In the genomic region with DNA sequence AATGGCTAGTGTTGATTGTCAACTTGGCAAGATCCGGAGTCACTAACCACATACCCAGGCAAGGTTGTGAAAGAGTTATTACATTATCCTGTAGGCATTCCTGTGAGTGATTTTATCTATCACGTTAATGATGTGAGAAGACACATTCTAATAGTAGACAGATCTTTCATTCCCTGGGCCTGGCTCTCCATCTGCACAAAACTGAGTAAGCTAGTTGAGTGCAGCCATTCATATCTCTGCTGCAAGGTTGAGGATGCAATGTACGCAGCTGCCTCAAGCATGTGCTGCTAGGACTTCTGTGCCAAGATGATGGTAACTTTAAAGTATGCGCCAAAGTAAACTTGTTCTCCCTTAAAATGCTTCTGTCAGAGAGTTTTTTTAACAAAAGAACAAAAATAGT, we compare ENCODE assay signal across 24 mouse cellular contexts.
"Had no signal": no experiment of that assay in that cellular context is flagged by ENCODE, and none has a peak within 500 bp of the region (broad histone marks: within the 10 kb centered on the region; RNA-seq: fewer than 3 reads in every experiment).

No protein-coding gene starts in this region.

- H3K9me3 ChIP-seq: heart, embryonic 10.5 days; heart, embryonic 12.5 days; hindbrain, embryonic 13.5 days; hindbrain, embryonic 15.5 days; kidney, embryonic 15.5 days; limb, embryonic 13.5 days; limb, embryonic 15.5 days had no signal

- H3K9ac ChIP-seq: heart, embryonic 12.5 days; hindbrain, embryonic 13.5 days; hindbrain, embryonic 15.5 days; kidney, embryonic 15.5 days; limb, embryonic 13.5 days; limb, embryonic 15.5 days had no signal

- DNase-seq: gastrocnemius, adult 2 months; gastrocnemius, postnatal 10 days; gastrocnemius, postnatal 25 days; heart, adult 18-20 months; heart, postnatal 10 days; heart, postnatal 4 days; kidney, adult 11 months; kidney, adult 2 months; kidney, adult 9 months; kidney, postnatal 14 days; kidney, postnatal 36 days; layer of hippocampus, adult 9-11 months; layer of hippocampus, postnatal 36 days; left cerebral cortex, postnatal 4 days had no signal

- H3K27me3 ChIP-seq: heart, embryonic 12.5 days; hindbrain, embryonic 13.5 days; hindbrain, embryonic 15.5 days; kidney, embryonic 15.5 days; limb, embryonic 13.5 days; limb, embryonic 15.5 days had no signal

- H3K4me1 ChIP-seq: heart, embryonic 10.5 days; heart, embryonic 12.5 days; hindbrain, embryonic 13.5 days; hindbrain, embryonic 15.5 days; kidney, embryonic 15.5 days; limb, embryonic 13.5 days; limb, embryonic 15.5 days had no signal

- H3K27ac ChIP-seq: gastrocnemius, adult 2 months; heart, embryonic 10.5 days; hindbrain, embryonic 13.5 days; hindbrain, embryonic 15.5 days; hindbrain, postnatal 0 days; kidney, embryonic 15.5 days; kidney, postnatal 0 days; limb, embryonic 13.5 days; limb, embryonic 15.5 days had no signal

- ATAC-seq: hindbrain, postnatal 0 days; intestine, embryonic 16.5 days had no signal

- H3K4me3 ChIP-seq: gastrocnemius, adult 2 months; heart, embryonic 10.5 days; heart, embryonic 12.5 days; hindbrain, embryonic 13.5 days; hindbrain, embryonic 15.5 days; kidney, embryonic 15.5 days; limb, embryonic 13.5 days; limb, embryonic 15.5 days had no signal

- H3K4me2 ChIP-seq: heart, embryonic 12.5 days; hindbrain, embryonic 13.5 days; hindbrain, embryonic 15.5 days; kidney, embryonic 15.5 days; limb, embryonic 13.5 days; limb, embryonic 15.5 days had no signal

- H3K36me3 ChIP-seq: heart, embryonic 10.5 days; heart, embryonic 12.5 days; hindbrain, embryonic 13.5 days; hindbrain, embryonic 15.5 days; kidney, embryonic 15.5 days; limb, embryonic 13.5 days; limb, embryonic 15.5 days had no signal
